Mouse (Mus musculus) frontal cortex, adult 2 months (tissue): Measurements from ENCODE around the gene Unc50. TPM values are rescaled to one million over a fixed set of nuclear protein-coding genes. Genes with fewer than 3 reads are reported as not detected.

Source experiments
- DNase-seq, 2 experiments: peaks; one replicate each; pipeline ENCODE4 v3.0.0; 2022; ENCODE audit warnings: low spot score in 1 of 2; ENCODE audit errors: extremely low spot score in 1 of 2
- polyA plus RNA-seq: library from polyadenylated mRNA; depleted of rRNA; stranded (reverse); fragments of >200 nt; gene quantifications from 2 replicates; pipeline ENCODE4 v1.2.3, GENCODE M21; 2012; rRNA removed

The Unc50 gene
- polyA plus RNA-seq = 74.5 and 79.0 TPM in 2 replicates

DNA sequence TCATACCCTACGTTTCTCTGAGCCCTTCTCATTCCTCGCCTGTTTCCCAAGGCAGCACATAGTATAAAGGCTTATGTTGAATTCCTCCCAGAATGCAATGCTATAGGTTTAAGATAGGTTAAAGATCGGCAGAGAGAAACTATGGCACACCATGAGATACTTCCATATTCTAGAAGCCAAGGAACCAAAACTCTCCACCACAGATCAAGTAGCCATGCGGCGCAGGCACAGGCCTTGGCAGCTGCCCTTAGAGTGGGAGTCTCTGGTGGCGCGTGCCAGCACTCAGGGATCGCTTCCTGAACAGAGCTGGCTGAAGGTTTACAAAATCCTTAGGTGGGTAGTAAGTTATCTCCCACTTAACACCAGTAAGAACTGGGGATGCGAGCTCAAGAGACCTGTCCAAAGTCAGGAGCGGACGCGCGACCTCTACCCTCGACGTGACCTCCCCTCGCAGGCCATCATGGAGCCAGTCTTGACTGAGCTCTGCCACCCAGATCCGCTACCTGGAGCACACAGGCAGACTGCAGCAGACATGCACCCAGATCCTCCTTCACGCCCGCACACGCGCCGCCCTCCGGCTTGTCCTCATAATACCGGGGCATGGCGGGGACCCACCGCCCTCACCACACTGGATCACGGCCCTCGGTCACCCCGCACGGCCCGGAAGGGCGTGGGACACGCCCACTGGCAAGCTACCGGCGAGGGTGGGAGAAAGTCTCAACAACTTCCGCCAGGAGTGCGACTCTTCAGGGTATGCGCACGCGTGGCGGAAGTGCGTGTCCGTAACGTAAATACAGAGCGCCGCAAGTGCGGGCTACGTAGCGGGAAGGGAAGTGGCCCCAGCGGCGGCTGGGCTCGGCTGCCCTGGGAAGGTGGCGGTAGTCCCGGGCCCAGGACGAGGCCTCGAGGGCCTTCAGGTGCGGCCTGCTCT is at the start of gene Unc50, which contains the start of gene Coa5:
Gene Unc50, plus strand, starts transcription at position 774 of the 931 bp plus-strand sequence.
Gene Coa5, minus strand, starts transcription at position 738 of the 931 bp plus-strand sequence.
- DNase-seq = peak; percentile 90 to 97

DNA sequence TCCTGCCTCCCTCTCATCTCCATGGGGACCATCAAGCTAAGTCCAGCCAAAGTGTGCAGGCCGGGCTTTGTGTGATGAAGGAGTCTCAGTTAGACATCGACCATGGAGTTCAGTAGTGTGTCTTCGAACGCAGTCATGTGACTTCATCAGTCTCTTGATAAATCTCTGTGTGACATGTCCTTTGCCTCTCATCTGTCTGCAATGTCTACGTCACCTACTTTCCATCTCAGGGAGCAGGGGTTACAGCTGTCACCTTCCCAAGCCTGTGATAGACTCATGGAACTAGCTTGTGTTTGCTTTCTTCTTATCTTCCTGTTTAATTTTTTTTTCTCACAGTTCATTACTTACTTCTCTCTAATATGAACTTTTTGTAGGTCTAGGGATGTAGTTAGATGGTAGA is 49.0 kb upstream of the Unc50 start:
- no peak for DNase-seq

DNA sequence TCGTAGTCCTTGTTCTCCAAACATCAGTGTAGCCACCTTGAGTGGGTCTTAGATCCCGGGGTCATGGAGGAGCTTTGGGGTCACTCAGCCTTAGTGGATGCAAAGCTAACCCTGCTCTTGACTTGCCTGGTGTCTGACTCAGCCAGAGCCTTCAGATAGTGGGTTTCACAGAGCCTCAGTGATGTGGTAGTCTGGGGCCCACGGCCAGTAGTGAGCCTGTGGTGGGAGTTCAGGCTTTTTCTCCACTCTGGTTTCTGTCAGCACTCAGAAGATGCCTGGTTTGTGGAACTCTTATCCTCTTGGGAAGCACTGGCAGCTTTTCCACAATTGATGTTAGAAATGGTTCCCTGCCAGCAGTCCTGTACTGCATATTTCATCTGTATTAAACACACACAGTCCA is 45.6 kb upstream of the Unc50 start:
- DNase-seq = no peak

DNA sequence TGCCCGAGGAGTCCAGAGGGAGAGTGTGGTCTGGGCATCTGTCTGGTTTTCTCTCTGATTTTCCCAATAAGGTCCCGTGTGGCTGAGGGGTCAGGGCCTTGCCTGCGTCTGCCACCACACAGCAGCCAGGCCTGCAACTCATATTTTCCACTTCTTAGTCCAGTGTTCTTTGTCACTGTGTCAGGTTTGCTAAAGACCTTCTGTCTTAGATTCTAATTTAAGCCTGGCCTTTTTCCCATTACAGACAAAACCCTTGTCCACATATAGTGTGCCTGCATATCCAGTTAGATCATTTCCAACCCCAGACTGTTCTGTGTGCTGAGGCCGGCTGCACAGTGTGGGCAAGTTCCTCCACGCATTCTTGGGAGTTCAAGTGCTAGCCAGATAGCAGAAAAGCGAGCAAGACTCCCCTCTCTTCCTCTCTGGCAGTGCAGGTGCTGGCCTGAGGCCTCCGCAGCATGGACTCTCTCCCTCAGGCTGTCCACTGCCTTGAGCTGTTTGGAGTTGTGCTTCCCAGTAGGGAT is 43.4 kb upstream of the Unc50 start:
- DNase-seq = no peak

DNA sequence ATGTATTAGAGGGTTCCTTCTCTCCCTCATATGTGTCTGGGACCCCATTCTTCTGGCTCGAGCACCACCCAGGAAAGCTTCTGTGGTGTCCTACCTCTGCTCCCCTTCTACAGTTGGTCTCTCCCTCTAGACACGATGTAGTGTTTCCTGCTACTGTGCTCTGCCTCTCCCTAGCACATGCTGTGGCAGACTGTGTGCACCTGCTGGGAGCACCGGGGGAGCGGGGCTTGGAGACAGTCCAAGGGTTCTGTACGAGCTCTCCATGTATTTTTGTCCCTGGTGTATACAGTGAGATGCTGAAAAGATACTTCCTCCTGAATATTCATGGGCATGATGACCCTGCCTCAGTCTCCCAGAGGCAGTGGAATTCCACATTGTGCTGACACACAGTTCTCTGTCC is 36.8 kb upstream of the Unc50 start:
- peak in 1 of 2 experiments; percentile 55 for DNase-seq

DNA sequence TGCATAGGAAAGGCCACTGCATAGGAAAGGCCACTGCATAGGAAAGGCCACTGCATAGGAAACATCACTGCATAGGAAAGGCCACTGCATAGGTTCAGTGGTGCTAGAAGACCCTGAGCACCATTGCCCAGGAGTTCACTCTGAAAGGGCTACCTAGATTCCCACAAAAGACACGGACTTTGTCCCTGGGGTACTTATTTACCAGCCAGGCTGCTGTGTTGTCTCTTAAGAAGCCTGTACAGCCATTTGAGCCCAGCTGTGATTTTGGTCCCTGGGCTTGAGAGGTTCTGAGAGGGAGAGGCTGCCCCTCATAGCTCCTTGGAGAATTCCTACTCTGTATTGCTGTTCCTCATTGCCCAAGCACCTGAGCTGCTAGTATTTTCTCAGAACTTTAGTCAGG is 33.5 kb upstream of the Unc50 start:
- DNase-seq = no peak

DNA sequence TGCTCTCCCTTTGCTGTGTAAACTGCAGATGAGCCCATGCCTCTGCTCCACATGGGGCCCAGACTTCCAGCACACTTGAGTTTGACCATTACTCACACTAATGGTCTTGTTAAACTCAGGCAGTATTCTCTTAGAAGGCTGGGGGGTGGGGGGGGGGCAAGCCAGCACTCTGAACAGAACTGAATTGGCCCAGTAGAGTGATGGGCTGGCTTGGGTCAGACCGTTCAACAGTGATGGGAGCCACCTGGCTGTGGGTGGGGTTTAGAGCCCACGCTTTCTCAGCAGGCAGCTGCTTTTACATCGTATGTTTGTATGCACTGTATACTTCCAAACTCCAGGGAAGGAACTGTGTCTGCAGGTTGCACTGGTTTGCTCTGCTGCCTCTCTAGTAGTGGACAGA is 31.0 kb upstream of the Unc50 start:
- DNase-seq = no peak

DNA sequence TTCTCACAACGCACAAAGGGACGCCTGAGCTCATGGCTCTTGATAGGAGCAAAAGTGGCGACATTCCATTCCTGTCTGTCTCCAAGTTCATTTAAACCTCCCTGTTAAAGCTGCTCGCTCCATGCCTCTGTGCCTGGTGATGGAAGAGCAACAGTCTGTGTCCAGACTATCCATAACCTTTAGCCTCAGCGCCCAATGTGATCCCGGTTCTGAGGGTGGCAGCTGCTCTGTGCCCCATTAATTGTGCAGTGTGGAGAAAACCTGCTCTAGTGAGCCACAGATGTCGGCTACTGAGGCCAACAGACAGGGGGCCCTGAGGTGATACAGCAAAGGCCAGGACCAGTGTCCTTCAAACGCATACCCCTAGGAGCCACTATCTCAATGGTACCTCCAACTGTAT is 30.2 kb upstream of the Unc50 start:
- DNase-seq = no peak

DNA sequence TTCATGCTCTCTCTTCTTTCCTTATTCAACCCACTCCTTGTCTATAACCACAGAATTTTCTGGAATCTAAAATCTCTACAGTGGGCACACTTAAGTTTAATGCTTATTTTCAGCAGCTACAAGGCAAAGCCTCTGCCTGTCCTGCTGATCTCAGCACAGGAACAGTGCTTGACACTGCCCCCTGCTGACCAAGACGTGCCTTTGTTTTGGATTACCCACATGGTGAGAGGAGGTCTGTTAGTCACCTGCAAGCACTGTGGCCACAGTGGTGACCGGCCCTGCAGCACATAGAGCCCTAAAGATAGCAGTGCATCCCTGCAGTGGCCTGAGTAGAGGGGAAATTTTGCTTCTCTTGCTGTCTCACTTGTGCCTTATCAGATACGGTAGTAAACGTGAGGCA is 28.3 kb upstream of the Unc50 start:
- DNase-seq = peak; percentile 42 to 78

DNA sequence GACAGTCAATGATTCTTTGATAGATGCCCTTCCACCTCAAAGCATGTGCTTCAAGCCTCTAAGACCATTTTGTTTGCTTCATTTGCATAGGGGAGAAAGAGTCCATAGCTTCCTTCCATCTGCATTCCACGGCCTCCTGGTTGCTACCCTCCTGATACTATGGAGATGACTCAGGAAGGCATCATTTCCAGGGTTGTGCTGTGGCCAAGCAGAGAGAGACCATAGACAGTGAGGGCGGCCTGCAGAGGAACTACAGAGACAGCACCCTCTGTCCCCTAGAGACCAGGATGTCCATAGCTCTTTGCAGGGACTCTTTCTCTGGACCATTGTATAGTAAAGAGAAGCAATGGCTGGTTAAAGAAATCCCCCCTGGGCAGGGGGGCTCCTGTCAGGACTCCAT is 24.8 kb upstream of the Unc50 start:
- DNase-seq = no peak

DNA sequence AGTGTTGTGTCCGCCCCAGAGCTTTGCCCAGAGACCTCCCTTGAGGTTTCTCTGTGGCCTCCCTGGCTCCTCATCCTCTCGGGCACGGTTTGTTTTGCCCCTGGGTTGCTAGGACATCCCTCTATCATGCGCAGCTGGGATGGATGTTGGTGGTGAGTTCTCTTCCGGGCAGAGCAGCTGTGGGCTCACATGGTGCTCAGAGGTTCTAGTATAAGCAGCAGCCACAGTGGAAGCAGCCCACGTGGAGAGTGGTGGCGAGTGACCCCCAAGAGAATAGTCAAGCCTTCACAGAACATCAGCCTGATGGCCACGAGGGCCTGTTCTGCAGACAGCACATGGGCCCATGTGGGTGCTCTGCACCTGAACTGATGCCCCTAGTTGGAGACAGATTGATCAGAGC is 22.7 kb upstream of the Unc50 start:
- DNase-seq = no peak

DNA sequence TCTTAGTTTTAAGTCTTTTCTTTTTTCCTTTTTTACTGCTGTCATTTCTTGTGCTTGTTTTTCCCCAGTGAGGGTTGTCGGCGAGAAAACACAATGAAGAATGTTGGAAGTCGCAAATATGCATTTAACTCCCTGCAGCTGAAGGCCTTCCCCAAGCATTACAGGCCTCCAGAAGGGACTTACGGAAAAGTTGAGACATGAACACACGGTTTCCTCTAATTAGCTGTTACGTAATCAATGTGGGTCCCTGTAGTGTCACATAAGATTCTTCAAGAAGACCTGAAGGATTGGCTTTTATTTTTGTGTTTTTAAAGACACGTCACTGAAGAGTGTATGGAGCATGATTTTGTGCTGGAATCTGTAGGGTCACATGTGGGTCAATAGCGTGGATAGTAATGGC is 21.9 kb upstream of the Unc50 start:
- no peak for DNase-seq

DNA sequence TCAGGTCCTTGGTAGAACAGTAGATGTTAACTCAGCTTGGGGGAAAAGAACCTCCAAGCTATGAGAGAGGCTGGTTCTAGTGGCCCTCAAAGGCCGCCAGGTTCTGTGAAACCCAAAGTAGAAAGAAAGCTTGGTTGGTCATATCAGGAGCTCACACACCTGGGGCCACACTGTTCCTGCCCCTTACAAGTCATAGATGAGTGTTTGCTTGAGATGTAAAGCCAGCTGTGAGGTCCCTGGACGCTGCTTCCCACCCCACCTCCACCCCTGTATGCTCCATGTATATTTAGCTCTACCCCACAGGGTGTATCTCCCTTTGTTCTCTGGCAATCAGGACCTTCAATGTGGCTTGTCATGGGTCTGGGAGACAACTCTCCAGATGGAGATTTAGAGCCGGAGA is 21.3 kb upstream of the Unc50 start:
- DNase-seq = no peak

DNA sequence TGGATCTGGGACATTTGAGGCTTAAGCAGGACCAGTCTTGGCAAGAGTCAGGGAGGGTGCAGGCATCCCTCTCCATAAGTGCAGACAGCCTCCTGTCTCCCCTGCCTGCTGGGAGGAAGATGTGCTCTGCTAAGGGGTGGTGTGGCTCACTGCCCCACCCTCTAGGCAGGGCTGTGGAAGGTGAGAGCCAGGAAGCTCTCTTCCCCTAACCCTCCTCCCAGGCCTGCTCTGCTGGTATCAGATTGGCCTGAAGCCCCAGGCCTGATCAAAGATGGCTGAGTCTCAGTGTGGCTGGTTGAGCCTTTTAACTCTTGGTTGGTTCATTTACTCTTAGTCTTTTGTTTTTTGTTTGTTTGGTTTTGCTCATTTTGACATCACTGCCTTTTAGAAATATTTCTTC is 20.3 kb upstream of the Unc50 start:
- no peak for DNase-seq

DNA sequence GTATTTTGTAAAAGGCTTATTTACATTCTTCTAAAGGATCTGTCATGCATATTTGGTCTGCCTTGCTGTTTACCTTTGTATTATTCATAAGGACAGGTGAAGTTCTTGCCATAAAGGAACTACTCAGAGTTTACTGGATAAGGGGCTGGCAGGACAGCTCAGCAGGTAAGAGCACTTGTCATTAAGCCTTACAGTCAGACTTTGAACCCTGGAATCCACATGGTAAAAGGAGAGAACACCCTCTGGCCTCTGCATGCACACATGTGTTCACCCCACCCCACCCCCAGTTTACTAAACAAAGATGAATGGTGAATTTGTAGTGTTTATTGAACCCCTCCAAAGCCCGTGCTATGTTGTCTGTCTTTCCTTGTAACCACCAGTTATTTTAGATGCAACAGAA is 14.5 kb upstream of the Unc50 start:
- no peak for DNase-seq

DNA sequence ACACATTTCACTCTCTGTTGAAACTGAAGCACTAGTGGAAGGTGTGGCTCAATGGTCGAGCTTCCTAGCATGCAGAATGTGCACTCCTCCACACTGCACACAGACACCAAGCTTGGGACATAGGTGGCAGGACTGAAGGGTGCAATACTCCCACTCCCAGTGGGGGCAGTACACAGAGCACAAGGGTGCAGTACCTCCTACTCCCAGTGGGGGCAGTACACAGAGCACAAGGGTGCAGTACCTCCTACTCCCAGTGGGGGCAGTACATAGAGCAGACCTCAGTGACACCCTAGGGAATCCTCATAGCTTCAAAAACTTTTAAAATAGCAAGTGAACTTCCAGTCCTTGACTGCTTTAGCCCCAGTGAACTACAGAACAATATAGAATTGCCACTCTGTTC is 10.5 kb upstream of the Unc50 start:
- DNase-seq = peak; percentile 35 to 69

DNA sequence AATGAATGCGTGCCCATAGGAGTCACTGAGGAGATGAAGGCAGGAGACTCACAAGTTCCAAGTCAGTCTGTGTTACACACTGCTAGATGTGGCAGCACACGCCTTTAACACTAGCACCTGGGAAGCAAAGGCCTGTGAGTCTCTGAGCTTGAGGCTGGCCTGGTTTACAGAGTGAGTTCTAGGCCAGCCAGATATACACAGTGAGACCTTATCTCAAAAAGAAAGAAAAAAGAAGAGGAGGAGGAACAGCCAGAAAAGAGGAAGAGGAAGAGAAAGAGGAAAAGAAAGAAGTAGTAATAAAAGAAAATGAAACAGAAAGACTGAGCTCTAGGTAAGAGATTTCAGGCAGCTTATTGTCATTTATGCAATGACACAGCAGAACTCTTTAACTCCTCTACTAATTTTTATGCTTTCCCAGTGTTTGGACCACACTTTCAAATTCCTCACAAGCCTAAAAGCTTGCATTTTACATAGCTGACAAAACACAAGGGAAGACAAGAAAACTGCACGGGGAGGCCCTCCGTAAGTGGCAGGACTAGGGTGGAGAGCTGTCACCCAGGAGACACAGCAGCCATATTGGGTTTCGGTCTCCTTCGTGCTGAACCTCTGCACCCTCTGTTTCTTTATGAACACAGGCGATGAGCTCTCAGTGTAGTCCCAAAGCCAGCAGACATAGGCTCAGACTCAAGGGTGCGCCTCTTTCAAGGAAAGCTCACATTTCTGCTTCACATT is 2.6 kb upstream of the Unc50 start:
- no peak for DNase-seq

DNA sequence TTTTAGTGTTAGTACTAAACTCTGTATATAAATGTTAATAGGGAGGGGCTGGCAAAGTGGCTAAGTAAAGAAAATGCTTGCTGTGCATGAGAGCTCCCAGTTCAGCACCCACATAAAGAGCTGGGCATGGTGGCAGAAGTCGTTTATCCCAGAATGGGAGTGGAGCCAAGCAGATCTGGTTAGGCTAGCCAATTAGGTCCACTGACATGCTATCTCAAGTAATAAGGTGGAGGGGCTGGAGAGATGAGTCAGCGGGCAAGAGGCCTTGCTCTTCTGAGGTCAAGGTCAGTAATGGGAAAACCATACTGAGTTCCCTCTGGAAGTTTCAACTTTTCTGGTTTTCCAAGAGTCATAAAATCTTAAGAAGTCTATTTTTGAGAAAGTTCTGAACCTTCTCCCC is 1.0 kb upstream of the Unc50 start:
- no peak for DNase-seq

DNA sequence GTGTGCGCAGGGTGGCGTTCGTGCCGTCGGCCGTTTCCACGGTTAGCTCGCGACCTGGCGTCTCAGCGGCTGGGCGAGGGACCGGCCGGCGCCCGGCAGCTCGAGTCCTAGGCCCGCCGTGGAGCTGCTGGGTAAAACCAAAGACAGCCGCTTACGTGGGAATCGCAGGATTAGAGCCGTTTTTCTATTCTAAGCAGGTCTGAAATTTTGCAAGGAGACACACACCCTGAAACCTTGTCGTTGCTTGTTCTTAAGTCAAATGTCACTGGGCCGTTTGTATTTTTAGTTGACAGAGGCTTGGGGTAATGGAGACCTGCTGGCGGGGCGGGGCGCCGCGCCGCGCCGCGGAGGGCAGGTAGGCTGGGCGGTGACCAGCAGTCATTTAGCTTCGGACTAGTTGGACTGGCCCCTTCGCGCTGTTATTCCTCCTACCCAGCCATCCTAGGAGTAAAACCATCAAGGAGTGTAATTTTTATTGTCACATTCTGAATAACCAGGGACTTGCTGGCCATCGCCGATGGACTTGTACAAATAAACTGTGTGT is 430 bp downstream of the Unc50 start:
- no peak for DNase-seq

DNA sequence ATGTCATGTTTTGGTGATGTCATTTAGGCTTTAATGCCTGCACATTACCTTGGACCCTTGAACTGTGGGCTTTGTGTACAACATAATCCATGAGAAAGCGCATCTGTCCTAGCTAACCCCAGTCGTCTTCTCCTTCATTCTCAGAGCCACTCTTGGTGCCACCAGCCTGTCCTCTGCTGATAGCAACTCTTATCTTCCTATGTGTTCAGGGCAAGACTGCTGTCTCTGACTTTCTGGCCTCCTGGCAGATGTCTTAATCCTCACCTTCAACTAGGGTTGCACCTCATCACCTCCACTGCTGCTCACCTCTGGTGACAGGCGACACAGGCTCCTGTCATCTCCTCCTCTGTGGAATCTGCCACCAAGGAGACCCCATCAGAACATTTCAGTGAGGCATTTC is 6.5 kb downstream of the Unc50 start:
- no peak for DNase-seq
